Mouse (Mus musculus) erythroblast, embryonic 14.5 days (primary cell): Measurements from ENCODE around the gene Kif16b. TPM values are rescaled to one million over a fixed set of nuclear protein-coding genes. Genes with fewer than 3 reads are reported as not detected.

Source experiments
- H3K27me3 ChIP-seq: 2 replicates; pipeline ENCODE4 v1.6.1; 2012; ENCODE audit warnings: inconsistent platforms; ENCODE audit not compliant: control insufficient read depth
- H3K36me3 ChIP-seq: 2 replicates; pipeline ENCODE4 v1.6.1; 2012; ENCODE audit warnings: mild to moderate bottlenecking, inconsistent platforms; ENCODE audit not compliant: control insufficient read depth
- H3K4me1 ChIP-seq: 2 replicates; pipeline ENCODE4 v1.6.1; 2012; ENCODE audit warnings: inconsistent platforms; ENCODE audit not compliant: control insufficient read depth
- H3K4me3 ChIP-seq: replicated peaks from 2 replicates; pipeline ENCODE3; 2012; ENCODE audit warnings: moderate library complexity, mild to moderate bottlenecking, inconsistent platforms
- H3K9me3 ChIP-seq: 2 replicates; pipeline ENCODE4 v1.6.1; 2012; ENCODE audit warnings: low read length, inconsistent platforms, mixed read lengths; ENCODE audit not compliant: control insufficient read depth
- GATA1 ChIP-seq: IDR thresholded peaks from 2 replicates; pipeline ENCODE4 v1.6.1; 2012; ENCODE audit warnings: low read length, inconsistent platforms, mixed read lengths
- TAL1 ChIP-seq: IDR thresholded peaks from 3 replicates; pipeline ENCODE4 v1.6.1; 2012; ENCODE audit warnings: low read length, inconsistent platforms, mixed read lengths
- polyA plus RNA-seq: library from polyadenylated mRNA; stranded (reverse); fragments of >175 nt; gene quantifications from 2 replicates; pipeline ENCODE4 v1.2.3, GENCODE M21; 2012

Kif16b gene
- polyA plus RNA-seq, 1 experiment, result 0.07 TPM

GRCm38 (mm10) chr2:142760843-142761242 is 140.5 kb downstream of the Kif16b start:
- H3K9me3 ChIP-seq, result no peaks in the 10 kb centered on the region
- H3K4me3 ChIP-seq, result no peak overlapping the region
- no peaks in the 10 kb centered on the region for H3K4me1 ChIP-seq
- H3K27me3 ChIP-seq, result no peaks in the 10 kb centered on the region
- TF ChIP-seq TAL1 (no peak), GATA1 (no peak)
- H3K36me3 ChIP-seq, result no peaks in the 10 kb centered on the region

GRCm38 (mm10) chr2:142759192-142759591 is 142.1 kb downstream of the Kif16b start:
- TF ChIP-seq TAL1 (no peak), GATA1 (no peak)
- Histone ChIP-seq H3K4me1 (no peaks in the 10 kb centered on the region), H3K4me3 (no peak overlapping the region), H3K9me3 (no peaks in the 10 kb centered on the region), H3K36me3 (no peaks in the 10 kb centered on the region), H3K27me3 (no peaks in the 10 kb centered on the region)

GRCm38 (mm10) chr2:142758091-142758765 is 143.1 kb downstream of the Kif16b start:
- Histone ChIP-seq H3K4me1 (no peaks in the 10 kb centered on the region), H3K36me3 (no peaks in the 10 kb centered on the region), H3K4me3 (no peak overlapping the region), H3K9me3 (no peaks in the 10 kb centered on the region), H3K27me3 (no peaks in the 10 kb centered on the region)
- TF ChIP-seq GATA1, result no peak

GRCm38 (mm10) chr2:142739338-142739737 is 162.0 kb downstream of the Kif16b start:
- Histone ChIP-seq H3K36me3 (no peaks in the 10 kb centered on the region), H3K27me3 (no peaks in the 10 kb centered on the region), H3K4me3 (no peak overlapping the region), H3K9me3 (no peaks in the 10 kb centered on the region), H3K4me1 (no peaks in the 10 kb centered on the region)
- TF ChIP-seq TAL1, result no peak
- TF ChIP-seq GATA1, result no peak

- Histone ChIP-seq H3K9me3 (no peaks in the 10 kb centered on the region), H3K27me3 (no peaks in the 10 kb centered on the region), H3K4me1 (no peaks in the 10 kb centered on the region), H3K4me3 (no peak overlapping the region), H3K36me3 (no peaks in the 10 kb centered on the region)
- TF ChIP-seq GATA1 (no peak), TAL1 (no peak)
These were observed 162.8 kb downstream of the Kif16b start for GRCm38 (mm10) chr2:142738488-142738887.

GRCm38 (mm10) chr2:142735691-142736090 is 165.6 kb downstream of the Kif16b start:
- Histone ChIP-seq H3K9me3 (no peaks in the 10 kb centered on the region), H3K36me3 (no peaks in the 10 kb centered on the region), H3K4me1 (no peaks in the 10 kb centered on the region; the same call in 1 of the 2 replicates), H3K4me3 (no peak overlapping the region), H3K27me3 (no peaks in the 10 kb centered on the region)
- TF ChIP-seq TAL1, result no peak
- no peak for TF ChIP-seq GATA1

- no peaks in the 10 kb centered on the region for H3K27me3 ChIP-seq
- no peaks in the 10 kb centered on the region; the same call in 1 of the 2 replicates for H3K4me1 ChIP-seq
- no peak for TF ChIP-seq TAL1
- no peak for TF ChIP-seq GATA1
- H3K36me3 ChIP-seq, result no peaks in the 10 kb centered on the region
- H3K4me3 ChIP-seq, result no peak overlapping the region
- H3K9me3 ChIP-seq, result no peaks in the 10 kb centered on the region
These were observed 167.3 kb downstream of the Kif16b start for GRCm38 (mm10) chr2:142734046-142734445.

- no peaks in the 10 kb centered on the region for H3K36me3 ChIP-seq
- H3K9me3 ChIP-seq, result no peaks in the 10 kb centered on the region
- no peaks in the 10 kb centered on the region for H3K27me3 ChIP-seq
- H3K4me1 ChIP-seq, result no peaks in the 10 kb centered on the region; the same call in 1 of the 2 replicates
- TF ChIP-seq TAL1 (no peak), GATA1 (no peak)
- H3K4me3 ChIP-seq, result no peak overlapping the region
These were observed 169.0 kb downstream of the Kif16b start for GRCm38 (mm10) chr2:142732370-142732769.

- Histone ChIP-seq H3K4me1 (no peaks in the 10 kb centered on the region; the same call in 1 of the 2 replicates), H3K27me3 (no peaks in the 10 kb centered on the region), H3K9me3 (no peaks in the 10 kb centered on the region), H3K36me3 (no peaks in the 10 kb centered on the region), H3K4me3 (no peak overlapping the region)
- TF ChIP-seq GATA1, result no peak
- no peak for TF ChIP-seq TAL1
These were observed 169.6 kb downstream of the Kif16b start for GRCm38 (mm10) chr2:142731778-142732092.

- Histone ChIP-seq H3K36me3 (no peaks in the 10 kb centered on the region), H3K4me3 (no peak overlapping the region), H3K9me3 (no peaks in the 10 kb centered on the region), H3K27me3 (no peaks in the 10 kb centered on the region), H3K4me1 (no peaks in the 10 kb centered on the region; the same call in 1 of the 2 replicates)
- TF ChIP-seq GATA1, result no peak
- no peak for TF ChIP-seq TAL1
These were observed 170.1 kb downstream of the Kif16b start for GRCm38 (mm10) chr2:142731016-142731777.
